Mouse (Mus musculus): ENCODE data around the gene Itih5.

The Itih5 gene

GRCm38 (mm10) chr2:10153201-10154075 lies at the start of gene Itih5:
TSS of gene Itih5 (plus strand) at chr2:10153571.
- peak; percentile 62 for DNase-seq

GRCm38 (mm10) chr2:10108535-10109189 lies 44.7 kb upstream of the Itih5 start:
- DNase-seq: no peak

GRCm38 (mm10) chr2:10118751-10119150 lies 34.6 kb upstream of the Itih5 start:
- no peak for DNase-seq

- DNase-seq: no peak
Observed at GRCm38 (mm10) chr2:10119276-10119675, 34.1 kb upstream of the Itih5 start.

GRCm38 (mm10) chr2:10121826-10122225 lies 31.5 kb upstream of the Itih5 start:
- no peak for DNase-seq

- no peak for DNase-seq
Observed at GRCm38 (mm10) chr2:10126122-10126521, 27.2 kb upstream of the Itih5 start.

- no peak for DNase-seq
Observed at GRCm38 (mm10) chr2:10127471-10127870, 25.9 kb upstream of the Itih5 start.

- DNase-seq: no peak
Observed at GRCm38 (mm10) chr2:10128571-10128970, 24.8 kb upstream of the Itih5 start.

GRCm38 (mm10) chr2:10130341-10130990 lies 22.9 kb upstream of the Itih5 start:
- no peak for DNase-seq

GRCm38 (mm10) chr2:10131296-10131695 lies 22.1 kb upstream of the Itih5 start, which contains the start of gene Itih2:
TSS of gene Itih2 (minus strand) at chr2:10131396.
- no peak for DNase-seq

GRCm38 (mm10) chr2:10132128-10132527 lies 21.2 kb upstream of the Itih5 start:
- no peak for DNase-seq

GRCm38 (mm10) chr2:10133941-10134340 lies 19.4 kb upstream of the Itih5 start:
- DNase-seq: no peak

- no peak for DNase-seq
Observed at GRCm38 (mm10) chr2:10137320-10137719, 16.1 kb upstream of the Itih5 start.

GRCm38 (mm10) chr2:10140456-10140855 lies 12.9 kb upstream of the Itih5 start:
- DNase-seq: no peak

- peak; percentile 54 for DNase-seq
Observed at GRCm38 (mm10) chr2:10142472-10143454, 10.6 kb upstream of the Itih5 start.

- DNase-seq: no peak
Observed at GRCm38 (mm10) chr2:10145514-10145913, 7.9 kb upstream of the Itih5 start.

- no peak for DNase-seq
Observed at GRCm38 (mm10) chr2:10147176-10147575, 6.2 kb upstream of the Itih5 start.

GRCm38 (mm10) chr2:10152590-10152989 lies 781 bp upstream of the Itih5 start:
- peak; percentile 56 for DNase-seq

GRCm38 (mm10) chr2:10157184-10157583 lies 3.8 kb downstream of the Itih5 start:
- DNase-seq: no peak

- DNase-seq: no peak
Observed at GRCm38 (mm10) chr2:10162011-10162410, 8.6 kb downstream of the Itih5 start.

- DNase-seq: no peak
Observed at GRCm38 (mm10) chr2:10166635-10167034, 13.3 kb downstream of the Itih5 start.

GRCm38 (mm10) chr2:10167283-10167682 lies 13.9 kb downstream of the Itih5 start:
- no peak for DNase-seq
